Mouse (Mus musculus) heart, adult 2 months (tissue): Measurements from ENCODE around the gene Spag4.

Experiments
- CTCF ChIP-seq: fragments of 200-600 bp; IDR thresholded peaks from 2 replicates; pipeline ENCODE4 v1.8.1; 2022; ENCODE audit warnings: antibody characterized with exemption, mild to moderate bottlenecking, moderate library complexity
- POLR2A ChIP-seq: fragments of 200-500 bp; IDR thresholded peaks from 2 replicates; pipeline ENCODE4 v1.6.1; 2011; ENCODE audit warnings: mild to moderate bottlenecking, low read depth, low read length, control low read depth; ENCODE audit not compliant: insufficient read depth

DNA sequence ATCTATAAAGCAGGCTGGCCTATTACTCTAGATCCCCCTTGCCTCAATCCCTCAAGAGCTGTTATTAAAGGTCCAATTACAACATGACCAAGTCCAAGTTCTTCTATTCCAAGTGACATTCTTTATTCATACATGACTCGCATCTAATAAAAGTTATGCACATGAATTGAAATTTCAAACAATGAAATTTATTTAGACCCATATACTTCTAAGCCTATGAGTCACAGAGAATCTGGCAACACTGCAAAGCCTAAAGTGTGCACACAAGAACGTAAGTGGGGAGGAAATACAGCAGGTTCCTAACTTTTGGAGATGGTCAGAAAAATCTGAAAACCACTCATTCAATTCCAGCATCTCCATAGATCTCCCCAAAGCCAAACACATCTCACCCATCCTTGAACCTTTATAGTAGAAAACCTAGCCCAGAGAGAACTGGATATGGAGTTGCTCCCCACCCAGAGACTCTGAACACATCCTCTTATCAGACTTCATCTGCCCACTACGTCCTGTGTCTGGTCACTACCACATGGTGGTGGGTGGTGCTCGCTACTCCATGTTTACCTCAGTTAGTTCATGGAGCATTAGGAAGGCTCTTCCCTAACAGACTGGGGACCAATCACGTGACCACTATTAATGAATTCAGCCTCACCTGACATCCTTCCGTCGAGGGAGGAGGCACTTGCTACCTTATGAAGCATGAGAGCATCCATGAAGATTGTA lies 22.6 kb downstream of the Spag4 start:
- no peak for TF ChIP-seq CTCF
- TF ChIP-seq POLR2A: no peak
